Mouse (Mus musculus) liver, adult 2 months (tissue): ENCODE data around the gene Trip13. TPM values are rescaled to one million over a fixed set of nuclear protein-coding genes. Genes with fewer than 3 reads are reported as not detected.

Experiments used
- DNase-seq: peaks from one replicate; pipeline ENCODE4 v3.0.0-alpha.2; 2011; ENCODE audit warnings: low read depth, low spot score; ENCODE audit errors: extremely low read depth
- H3K27ac ChIP-seq: fragments of 200-500 bp; replicated peaks from 2 replicates; pipeline ENCODE4 v1.5.1; 2012; ENCODE audit warnings: low read depth, mild to moderate bottlenecking, control low read depth, inconsistent platforms, low read length; ENCODE audit not compliant: insufficient read depth
- H3K27me3 ChIP-seq: fragments of 200-500 bp; 2 replicates; pipeline ENCODE4 v1.6.1; 2012; ENCODE audit warnings: mild to moderate bottlenecking, moderate library complexity, low read length, inconsistent platforms; ENCODE audit not compliant: control insufficient read depth, insufficient read depth
- H3K36me3 ChIP-seq: fragments of 200-500 bp; 2 replicates; pipeline ENCODE4 v1.6.1; 2012; ENCODE audit warnings: low read length, inconsistent platforms; ENCODE audit not compliant: control insufficient read depth, insufficient read depth
- H3K4me1 ChIP-seq: fragments of 200-500 bp; 2 replicates; pipeline ENCODE4 v1.6.1; 2011; ENCODE audit warnings: low read length; ENCODE audit not compliant: control insufficient read depth, insufficient read depth
- H3K4me3 ChIP-seq: fragments of 200-500 bp; 2 replicates; pipeline ENCODE4 v1.5.1; 2011; ENCODE audit warnings: low read depth, mild to moderate bottlenecking, control low read depth, low read length, moderate library complexity; ENCODE audit not compliant: insufficient read depth
- H3K79me2 ChIP-seq: fragments of 200-500 bp; 2 replicates; pipeline ENCODE4 v1.6.1; 2012; ENCODE audit warnings: inconsistent platforms, mild to moderate bottlenecking, low read length, moderate library complexity; ENCODE audit not compliant: control insufficient read depth, insufficient read depth
- H3K9ac ChIP-seq: fragments of 200-500 bp; 2 replicates; pipeline ENCODE4 v1.6.1; 2012; ENCODE audit warnings: low read depth, mild to moderate bottlenecking, control low read depth, inconsistent platforms, low read length
- CTCF ChIP-seq: fragments of 200-500 bp; IDR thresholded peaks from 2 replicates; pipeline ENCODE4 v1.5.1; 2011; ENCODE audit warnings: low read depth, low read length, control low read depth
- POLR2A ChIP-seq: fragments of 200-500 bp; IDR thresholded peaks from 2 replicates; pipeline ENCODE4 v1.6.1; 2011; ENCODE audit warnings: low read length, control low read depth; ENCODE audit not compliant: insufficient read depth; ENCODE audit errors: extremely low read depth
- whole genome bisulfite sequencing: fragments of 180-500 bp; shearing (Covaris S2); methylation state at CpG from one replicate; pipeline ENCODE4 v1.1.7; 2018; 5-methylcytosine and 5-hydroxymethylcytosine counted together
- polyA plus RNA-seq: library from polyadenylated mRNA; depleted of rRNA; stranded (reverse); fragments of >200 nt; gene quantifications from 2 replicates; pipeline ENCODE4 v1.2.3, GENCODE M21; 2012; rRNA removed
- total RNA-seq: library from RNA; depleted of rRNA; stranded (reverse); fragments of >200 nt; gene quantifications from 2 replicates; pipeline ENCODE4 v1.2.3, GENCODE M21; 2014; rRNA removed

Gene Trip13
- total RNA-seq (0.37 and 1.2 TPM in 2 replicates), polyA plus RNA-seq (0.20 and 0.24 TPM in 2 replicates)

GRCm38 (mm10) chr13:73937321-73938176, at the start of gene Trip13, which contains the start of gene Brd9:
Gene Trip13, minus strand, starts transcription at chr13:73937784.
Gene Brd9, plus strand, starts transcription at chr13:73937811.
- H3K9ac ChIP-seq, result peak within 1 kb of the TSS; percentile 83
- under 1% methylated on average over 82 of the region's 82 CpGs for WGBS
- H3K36me3 ChIP-seq, result peaks cover 6% of the 10 kb centered on the region
- DNase-seq, result peak; percentile 70
- peak within 1 kb of the TSS; percentile 73 for H3K27ac ChIP-seq
- no peaks in the 10 kb centered on the region for H3K79me2 ChIP-seq
- no peaks in the 10 kb centered on the region for H3K27me3 ChIP-seq
- peaks cover 6% of the 10 kb centered on the region for H3K4me1 ChIP-seq
- peak within 1 kb of the TSS; percentile 76 for H3K4me3 ChIP-seq
- TF ChIP-seq CTCF (no peak), POLR2A (no peak)

GRCm38 (mm10) chr13:73976935-73977334, 39.4 kb upstream of the Trip13 start:
- peaks cover 2% of the 10 kb centered on the region; the same call in 1 of the 2 replicates for H3K4me1 ChIP-seq
- H3K4me3 ChIP-seq, result no peak overlapping the region
- H3K9ac ChIP-seq, result no peak overlapping the region
- no peak overlapping the region for H3K27ac ChIP-seq
- TF ChIP-seq POLR2A (no peak), CTCF (no peak)
- H3K27me3 ChIP-seq, result no peaks in the 10 kb centered on the region
- DNase-seq, result no peak
- WGBS, result 97% methylated on average over 5 of the region's 5 CpGs
- no peaks in the 10 kb centered on the region for H3K79me2 ChIP-seq
- no peaks in the 10 kb centered on the region for H3K36me3 ChIP-seq

GRCm38 (mm10) chr13:73974523-73974922, 36.9 kb upstream of the Trip13 start:
- Histone ChIP-seq H3K4me3 (no peak overlapping the region), H3K79me2 (no peaks in the 10 kb centered on the region), H3K4me1 (peaks cover 7% of the 10 kb centered on the region), H3K9ac (no peak overlapping the region), H3K36me3 (no peaks in the 10 kb centered on the region), H3K27me3 (no peaks in the 10 kb centered on the region), H3K27ac (no peak overlapping the region)
- TF ChIP-seq CTCF (no peak), POLR2A (no peak)
- no peak for DNase-seq
- 41% methylated on average over 3 of the region's 3 CpGs for WGBS

- Histone ChIP-seq H3K4me1 (peaks cover 7% of the 10 kb centered on the region), H3K27ac (peak overlapping the region; percentile 64), H3K36me3 (no peaks in the 10 kb centered on the region), H3K4me3 (peak overlapping the region; percentile 37), H3K27me3 (no peaks in the 10 kb centered on the region), H3K79me2 (no peaks in the 10 kb centered on the region), H3K9ac (peak overlapping the region; percentile 37)
- WGBS, result 13% methylated on average over 12 of the region's 12 CpGs
- peak; percentile 83 for DNase-seq
- no peak for TF ChIP-seq POLR2A
- TF ChIP-seq CTCF, result peak; percentile 68
Measured at GRCm38 (mm10) chr13:73970545-73971448, 33.2 kb upstream of the Trip13 start.

- no peak for DNase-seq
- 87% methylated on average over 5 of the region's 5 CpGs for WGBS
- Histone ChIP-seq H3K27ac (no peak within 1 kb of the TSS), H3K27me3 (no peaks in the 10 kb centered on the region), H3K79me2 (no peaks in the 10 kb centered on the region), H3K4me3 (no peak within 1 kb of the TSS), H3K9ac (no peak within 1 kb of the TSS), H3K4me1 (no peaks in the 10 kb centered on the region), H3K36me3 (peaks cover 3% of the 10 kb centered on the region)
- TF ChIP-seq POLR2A, result no peak
- TF ChIP-seq CTCF, result no peak
Measured at GRCm38 (mm10) chr13:73963551-73963950, 26.0 kb upstream of the Trip13 start, which contains the start of gene Zdhhc11. Gene Zdhhc11, plus strand, starts transcription at chr13:73963851.
